Mouse (Mus musculus): Measurements from ENCODE around the gene Lcp2. TPM values are rescaled to one million over a fixed set of nuclear protein-coding genes. Genes with fewer than 3 reads are reported as not detected.
A peak's percentile ranks its signal among the peaks of the same experiment; 100 is the strongest.

Gene Lcp2
- polyA plus RNA-seq, 1 experiment from 2014 or later, result 4.2 TPM

DNA sequence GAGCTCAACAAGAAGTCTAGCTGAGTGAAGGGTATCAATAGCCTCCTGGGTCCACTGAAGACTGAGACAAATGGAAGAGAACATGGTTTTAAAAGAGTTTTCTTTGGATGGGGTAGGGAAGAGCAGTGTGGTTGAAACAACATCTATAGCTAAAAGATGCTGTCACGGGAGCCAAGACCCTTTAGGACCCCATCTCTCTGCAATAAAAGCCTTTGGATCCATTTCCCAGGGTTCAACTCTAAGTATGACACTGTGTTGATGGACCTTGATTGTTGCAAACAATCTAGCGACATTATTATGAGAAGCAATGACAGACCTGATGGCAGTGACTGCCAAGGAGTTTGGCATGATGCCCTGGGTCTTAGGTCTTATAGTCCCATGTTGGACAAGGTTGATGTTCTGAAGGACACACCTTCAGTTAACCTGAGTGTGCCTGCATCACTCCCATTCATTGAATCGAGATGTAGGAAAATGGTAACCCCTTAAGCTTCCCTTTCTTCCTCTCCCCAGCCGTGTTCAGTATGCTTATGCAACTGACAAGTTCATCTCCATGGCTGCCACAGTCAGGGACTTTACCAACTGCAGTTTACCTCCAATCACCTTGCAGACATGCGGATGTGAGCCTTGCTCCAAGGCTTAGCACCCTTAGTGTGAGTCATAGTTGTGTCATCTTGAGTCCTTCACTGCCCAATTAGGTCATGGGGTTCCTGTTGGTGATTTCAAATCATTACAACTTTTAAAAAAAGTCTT lies 10.6 kb upstream of the Lcp2 start:
- Histone ChIP-seq H3K4me2 (ENCODE audit: low read depth, low read length) (no peak overlapping the region), H3K4me1 (replicated peaks; ENCODE audit: control insufficient read depth, insufficient read depth, low read length) (no peaks in the 10 kb centered on the region), H3K36me3 (ENCODE audit: control insufficient read depth, insufficient read depth, low read length) (no peaks in the 10 kb centered on the region), H3K9me3 (ENCODE audit: control insufficient read depth, low read length) (no peaks in the 10 kb centered on the region), H3K4me3 (ENCODE audit: low read length) (no peak overlapping the region), H3K27ac (ENCODE audit: low read length) (no peak overlapping the region), H3K27me3 (ENCODE audit: control insufficient read depth, insufficient read depth, low read depth, low read length) (no peaks in the 10 kb centered on the region), H3K9ac (ENCODE audit: low read length) (no peak overlapping the region)
- WGBS, result 82% methylated on average over 5 of the region's 5 CpGs
- ATAC-seq (ENCODE audit: low read depth), result no peak

DNA sequence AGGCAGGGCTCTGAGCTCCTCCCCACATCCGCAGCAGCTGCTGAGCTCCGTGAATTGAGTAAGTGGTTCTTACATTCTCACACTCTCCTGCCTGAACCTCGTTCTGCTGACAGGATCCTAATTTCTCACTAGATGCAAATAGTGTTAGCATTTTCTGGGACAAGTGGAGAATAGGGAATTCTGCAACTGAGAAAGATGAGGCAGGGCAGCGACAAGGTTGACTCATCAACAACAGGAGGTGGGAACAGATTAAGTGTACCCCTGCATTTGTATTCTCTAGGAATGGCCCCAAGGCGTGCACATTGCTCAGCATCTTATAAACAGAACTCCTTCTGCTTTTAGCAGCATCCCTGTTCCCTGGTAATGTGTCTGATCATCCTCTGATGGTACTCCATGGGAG lies 6.7 kb upstream of the Lcp2 start:
- no peak overlapping the region for H3K4me3 ChIP-seq (ENCODE audit: low read length)
- H3K36me3 ChIP-seq (ENCODE audit: control insufficient read depth, insufficient read depth, low read length), result no peaks in the 10 kb centered on the region
- 62% methylated on average over 5 of the region's 5 CpGs for WGBS
- H3K27ac ChIP-seq (ENCODE audit: low read length), result no peak overlapping the region
- H3K27me3 ChIP-seq (ENCODE audit: control insufficient read depth, insufficient read depth, low read depth, low read length), result no peaks in the 10 kb centered on the region
- ATAC-seq (ENCODE audit: low read depth), result no peak
- no peaks in the 10 kb centered on the region for H3K9me3 ChIP-seq (ENCODE audit: control insufficient read depth, low read length)
- no peak overlapping the region for H3K9ac ChIP-seq (ENCODE audit: low read length)
- no peaks in the 10 kb centered on the region for H3K4me1 ChIP-seq (replicated peaks; ENCODE audit: control insufficient read depth, insufficient read depth, low read length)
- no peak overlapping the region for H3K4me2 ChIP-seq (ENCODE audit: low read depth, low read length)

DNA sequence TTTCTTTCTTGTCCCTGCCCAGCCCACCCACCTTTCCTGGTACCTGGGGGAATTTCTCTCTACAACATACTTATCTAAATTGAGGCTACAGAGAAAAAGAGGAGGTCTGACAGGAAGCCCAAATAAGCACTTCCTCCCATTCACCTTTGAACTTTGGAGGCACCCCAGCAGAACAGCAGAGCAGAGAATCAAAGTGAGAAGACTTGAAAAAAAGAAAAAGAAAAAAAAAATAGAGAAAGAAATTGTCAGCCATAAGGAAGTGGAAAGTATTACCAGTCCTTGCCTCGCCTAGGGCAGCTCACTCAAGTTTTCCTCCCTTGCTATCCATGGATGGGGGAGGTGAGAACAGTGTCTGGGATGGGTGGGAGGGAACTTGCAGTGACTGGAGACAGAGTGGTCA lies 3.9 kb upstream of the Lcp2 start:
- Histone ChIP-seq H3K4me1 (replicated peaks; ENCODE audit: control insufficient read depth, insufficient read depth, low read length) (no peaks in the 10 kb centered on the region), H3K9me3 (ENCODE audit: control insufficient read depth, low read length) (no peaks in the 10 kb centered on the region), H3K36me3 (ENCODE audit: control insufficient read depth, insufficient read depth, low read length) (no peaks in the 10 kb centered on the region), H3K4me3 (ENCODE audit: low read length) (no peak overlapping the region), H3K27ac (ENCODE audit: low read length) (no peak overlapping the region), H3K27me3 (ENCODE audit: control insufficient read depth, insufficient read depth, low read depth, low read length) (no peaks in the 10 kb centered on the region), H3K4me2 (ENCODE audit: low read depth, low read length) (no peak overlapping the region), H3K9ac (ENCODE audit: low read length) (no peak overlapping the region)
- 52% methylated on average over 1 of the region's 1 CpGs for WGBS
- no peak for ATAC-seq (ENCODE audit: low read depth)

DNA sequence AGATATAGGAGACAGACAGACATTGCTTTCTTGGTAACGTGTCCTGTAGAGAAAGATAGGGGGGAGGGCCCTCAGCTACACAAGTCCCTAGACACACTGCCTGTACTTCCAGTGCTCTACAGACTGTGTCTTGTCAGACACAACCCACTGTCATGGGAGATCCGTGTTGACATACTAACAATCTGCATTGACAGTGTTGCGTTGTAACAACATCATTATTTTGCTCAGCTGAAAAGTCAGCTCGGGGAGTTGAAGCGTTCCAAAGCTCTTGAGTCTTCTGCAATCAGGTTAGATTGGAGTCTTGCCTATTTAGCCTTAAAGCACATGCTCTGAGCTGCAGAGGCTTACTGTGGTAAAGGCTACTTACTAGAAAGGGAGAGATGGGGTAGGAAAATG lies 820 bp downstream of the Lcp2 start:
- H3K36me3 ChIP-seq (ENCODE audit: control insufficient read depth, insufficient read depth, low read length), result no peaks in the 10 kb centered on the region
- no peaks in the 10 kb centered on the region for H3K4me1 ChIP-seq (replicated peaks; ENCODE audit: control insufficient read depth, insufficient read depth, low read length)
- ATAC-seq (ENCODE audit: low read depth), result no peak
- peak overlapping the region; percentile 12; the same call in 1 of the 2 replicates for H3K4me3 ChIP-seq (ENCODE audit: low read length)
- 82% methylated on average over 5 of the region's 5 CpGs for WGBS
- H3K9me3 ChIP-seq (ENCODE audit: control insufficient read depth, low read length), result no peaks in the 10 kb centered on the region
- H3K4me2 ChIP-seq (ENCODE audit: low read depth, low read length), result no peak overlapping the region
- no peaks in the 10 kb centered on the region for H3K27me3 ChIP-seq (ENCODE audit: control insufficient read depth, insufficient read depth, low read depth, low read length)
- H3K27ac ChIP-seq (ENCODE audit: low read length), result no peak overlapping the region
- no peak overlapping the region for H3K9ac ChIP-seq (ENCODE audit: low read length)

DNA sequence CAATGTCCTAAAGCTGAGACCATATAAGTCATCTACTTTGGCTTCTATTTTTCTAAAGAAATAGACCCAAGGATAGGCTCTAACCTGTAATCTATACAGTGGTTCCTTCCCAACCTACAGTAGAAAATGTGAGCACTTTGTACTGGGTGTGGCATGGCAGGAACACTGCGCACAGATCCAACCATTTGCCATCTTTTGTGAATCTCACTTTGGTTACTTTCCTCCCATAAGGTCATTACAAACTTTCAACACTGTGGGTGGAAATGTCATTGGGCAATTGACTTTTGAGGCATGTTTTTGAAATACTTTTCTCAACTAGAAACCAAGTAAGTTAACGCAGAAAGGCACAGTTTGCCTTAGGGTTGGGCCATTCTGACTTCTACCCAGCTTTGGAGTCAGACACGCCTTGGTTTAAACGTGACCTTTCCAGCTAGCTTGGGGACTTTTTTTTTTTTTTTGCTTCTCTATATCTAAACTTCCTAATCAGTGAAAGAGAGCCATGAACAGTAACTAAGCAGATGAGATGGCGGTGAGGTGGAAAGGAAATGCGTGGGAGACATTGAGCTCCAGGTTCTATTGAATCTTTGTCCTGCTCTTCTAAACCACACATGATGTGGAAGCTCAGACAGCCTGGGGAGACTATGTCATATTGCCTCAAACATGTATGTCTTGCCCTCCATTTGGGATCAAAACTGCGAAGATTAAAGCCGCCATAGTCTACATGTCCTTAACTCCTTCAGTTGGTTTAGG lies 1.8 kb downstream of the Lcp2 start:
- H3K4me2 ChIP-seq (ENCODE audit: low read depth, low read length), result no peak overlapping the region
- WGBS, result 86% methylated on average over 8 of the region's 8 CpGs
- H3K36me3 ChIP-seq (ENCODE audit: control insufficient read depth, insufficient read depth, low read length), result no peaks in the 10 kb centered on the region
- H3K4me3 ChIP-seq (ENCODE audit: low read length), result no peak overlapping the region
- H3K27me3 ChIP-seq (ENCODE audit: control insufficient read depth, insufficient read depth, low read depth, low read length), result no peaks in the 10 kb centered on the region
- H3K4me1 ChIP-seq (replicated peaks; ENCODE audit: control insufficient read depth, insufficient read depth, low read length), result no peaks in the 10 kb centered on the region
- no peak overlapping the region for H3K27ac ChIP-seq (ENCODE audit: low read length)
- ATAC-seq (ENCODE audit: low read depth), result no peak
- H3K9ac ChIP-seq (ENCODE audit: low read length), result no peak overlapping the region
- H3K9me3 ChIP-seq (ENCODE audit: control insufficient read depth, low read length), result no peaks in the 10 kb centered on the region

DNA sequence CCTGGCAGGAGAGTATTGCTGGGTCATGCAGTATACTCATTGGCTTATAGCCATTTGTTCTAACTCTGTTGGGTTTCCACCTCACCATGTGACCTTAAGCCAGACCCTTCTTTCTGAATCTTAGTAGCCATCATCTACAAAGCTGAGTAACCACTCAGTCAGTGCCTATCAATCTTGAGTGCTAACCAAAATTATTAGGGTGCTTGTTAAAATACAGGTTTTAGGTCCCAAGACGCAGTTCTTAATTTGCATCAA lies 2.3 kb downstream of the Lcp2 start:
- 89% methylated on average over 1 of the region's 1 CpGs for WGBS
- Histone ChIP-seq H3K36me3 (ENCODE audit: control insufficient read depth, insufficient read depth, low read length) (no peaks in the 10 kb centered on the region), H3K9me3 (ENCODE audit: control insufficient read depth, low read length) (no peaks in the 10 kb centered on the region), H3K27ac (ENCODE audit: low read length) (no peak overlapping the region), H3K9ac (ENCODE audit: low read length) (no peak overlapping the region), H3K27me3 (ENCODE audit: control insufficient read depth, insufficient read depth, low read depth, low read length) (no peaks in the 10 kb centered on the region), H3K4me1 (replicated peaks; ENCODE audit: control insufficient read depth, insufficient read depth, low read length) (no peaks in the 10 kb centered on the region), H3K4me3 (ENCODE audit: low read length) (no peak overlapping the region), H3K4me2 (ENCODE audit: low read depth, low read length) (no peak overlapping the region)
- no peak for ATAC-seq (ENCODE audit: low read depth)

DNA sequence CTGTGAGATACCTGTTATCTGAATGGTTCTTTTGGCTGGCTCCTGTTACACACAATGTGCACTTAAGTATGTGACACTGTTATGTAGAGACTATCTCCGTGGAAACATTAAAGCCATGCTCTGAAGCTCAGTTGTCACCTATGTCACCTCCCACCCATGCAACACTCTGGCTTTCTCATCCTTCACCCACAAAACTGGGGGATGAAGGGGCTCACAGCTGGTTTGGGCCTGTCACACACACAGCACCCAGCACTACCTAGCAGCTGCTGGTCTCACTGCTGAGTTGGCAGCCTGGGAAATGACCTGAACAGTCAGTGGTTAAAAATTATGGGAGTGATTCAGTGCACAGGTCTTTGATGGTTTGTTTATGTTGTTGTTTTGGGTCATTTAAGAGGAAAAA lies 3.3 kb downstream of the Lcp2 start:
- ATAC-seq (ENCODE audit: low read depth), result no peak
- Histone ChIP-seq H3K4me2 (ENCODE audit: low read depth, low read length) (no peak overlapping the region), H3K9ac (ENCODE audit: low read length) (no peak overlapping the region), H3K36me3 (ENCODE audit: control insufficient read depth, insufficient read depth, low read length) (no peaks in the 10 kb centered on the region), H3K27me3 (ENCODE audit: control insufficient read depth, insufficient read depth, low read depth, low read length) (no peaks in the 10 kb centered on the region), H3K4me3 (ENCODE audit: low read length) (no peak overlapping the region), H3K4me1 (replicated peaks; ENCODE audit: control insufficient read depth, insufficient read depth, low read length) (no peaks in the 10 kb centered on the region), H3K9me3 (ENCODE audit: control insufficient read depth, low read length) (no peaks in the 10 kb centered on the region), H3K27ac (ENCODE audit: low read length) (no peak overlapping the region)
- 63% methylated on average over 1 of the region's 1 CpGs for WGBS

DNA sequence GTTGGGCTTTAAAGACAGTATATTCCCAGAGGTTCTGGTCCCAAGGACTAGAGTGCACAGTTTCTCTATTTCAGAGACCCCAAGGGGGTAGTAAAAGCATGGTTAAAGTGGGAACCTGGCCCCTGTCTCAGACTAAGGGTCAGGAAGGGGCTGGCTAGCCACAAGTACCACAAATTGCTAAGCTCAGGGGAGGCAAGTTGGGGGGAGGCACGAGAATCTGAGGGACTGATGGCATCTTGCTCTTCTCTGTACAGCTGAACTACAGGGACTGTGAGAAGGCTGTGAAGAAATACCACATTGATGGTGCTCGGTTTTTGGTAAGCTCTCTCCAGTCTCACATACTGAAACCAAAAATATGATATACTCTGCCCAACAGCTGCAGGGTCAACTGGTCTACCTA lies 3.9 kb downstream of the Lcp2 start:
- H3K4me2 ChIP-seq (ENCODE audit: low read depth, low read length), result no peak overlapping the region
- H3K36me3 ChIP-seq (ENCODE audit: control insufficient read depth, insufficient read depth, low read length), result no peaks in the 10 kb centered on the region
- H3K4me3 ChIP-seq (ENCODE audit: low read length), result no peak overlapping the region
- H3K9ac ChIP-seq (ENCODE audit: low read length), result no peak overlapping the region
- no peak for ATAC-seq (ENCODE audit: low read depth)
- no peaks in the 10 kb centered on the region for H3K27me3 ChIP-seq (ENCODE audit: control insufficient read depth, insufficient read depth, low read depth, low read length)
- no peaks in the 10 kb centered on the region for H3K4me1 ChIP-seq (replicated peaks; ENCODE audit: control insufficient read depth, insufficient read depth, low read length)
- no peaks in the 10 kb centered on the region for H3K9me3 ChIP-seq (ENCODE audit: control insufficient read depth, low read length)
- 49% methylated on average over 2 of the region's 2 CpGs for WGBS
- H3K27ac ChIP-seq (ENCODE audit: low read length), result no peak overlapping the region

DNA sequence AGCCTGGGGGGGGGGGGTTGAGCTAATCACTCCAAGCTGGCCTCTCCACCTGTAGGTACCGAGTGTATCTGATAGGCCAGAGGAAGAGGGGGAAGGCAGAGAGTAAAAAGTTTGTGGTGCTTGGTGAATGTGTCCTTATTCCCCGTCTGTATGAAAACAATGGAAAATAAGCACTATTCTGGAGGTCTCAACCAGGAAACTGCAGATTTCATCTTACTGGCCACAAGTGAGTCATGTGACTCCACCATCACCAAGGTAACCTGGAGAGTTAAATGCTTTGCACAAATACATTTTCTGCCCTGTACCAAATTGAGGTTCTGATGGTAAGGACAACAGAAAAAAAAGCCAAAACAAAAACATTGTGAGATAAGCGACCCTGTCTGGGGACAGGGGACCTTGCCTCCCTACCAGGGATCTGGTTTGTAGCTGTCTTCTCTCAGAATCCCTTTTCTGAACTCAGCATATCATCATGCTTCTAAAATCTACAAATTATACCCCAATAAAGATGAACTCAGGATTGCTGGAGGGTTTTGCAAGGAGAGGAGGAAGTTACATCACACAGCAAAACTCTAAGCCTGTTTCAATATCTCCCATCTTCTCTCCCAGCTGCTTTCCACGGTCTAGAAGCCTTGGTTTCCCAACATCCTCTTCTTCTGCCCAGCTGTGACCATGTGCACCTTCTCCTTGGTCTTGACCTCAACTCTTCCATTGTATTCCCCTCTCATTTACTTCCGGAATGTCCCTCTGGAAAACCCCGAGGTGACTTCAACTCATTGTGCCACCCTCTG lies 6.5 kb downstream of the Lcp2 start:
- no peak overlapping the region for H3K9ac ChIP-seq (ENCODE audit: low read length)
- H3K4me1 ChIP-seq (replicated peaks; ENCODE audit: control insufficient read depth, insufficient read depth, low read length), result no peaks in the 10 kb centered on the region
- no peak overlapping the region for H3K4me2 ChIP-seq (ENCODE audit: low read depth, low read length)
- WGBS, result 80% methylated on average over 6 of the region's 6 CpGs
- H3K27me3 ChIP-seq (ENCODE audit: control insufficient read depth, insufficient read depth, low read depth, low read length), result no peaks in the 10 kb centered on the region
- no peaks in the 10 kb centered on the region for H3K36me3 ChIP-seq (ENCODE audit: control insufficient read depth, insufficient read depth, low read length)
- H3K4me3 ChIP-seq (ENCODE audit: low read length), result no peak overlapping the region
- no peak overlapping the region for H3K27ac ChIP-seq (ENCODE audit: low read length)
- H3K9me3 ChIP-seq (ENCODE audit: control insufficient read depth, low read length), result no peaks in the 10 kb centered on the region
- ATAC-seq (ENCODE audit: low read depth), result no peak

Data from lung, embryonic 16.5 days (tissue).